Mouse (Mus musculus): ENCODE results near the gene Mtmr10.

- no peak for TF ChIP-seq CTCF (IDR thresholded peaks at IDR 0.05; ENCODE audit: insufficient read depth, low read length)
- TF ChIP-seq POLR2A (IDR thresholded peaks at IDR 0.05; ENCODE audit: borderline replicate concordance, extremely low read depth, low read depth, low read length): no peak
Measured at GRCm38 (mm10) chr7:64321125-64321524, 33.7 kb downstream of the Mtmr10 start.

Measured in lung, adult 2 months (tissue).